Mouse (Mus musculus): Measurements from ENCODE around the gene Gripap1.

DNA sequence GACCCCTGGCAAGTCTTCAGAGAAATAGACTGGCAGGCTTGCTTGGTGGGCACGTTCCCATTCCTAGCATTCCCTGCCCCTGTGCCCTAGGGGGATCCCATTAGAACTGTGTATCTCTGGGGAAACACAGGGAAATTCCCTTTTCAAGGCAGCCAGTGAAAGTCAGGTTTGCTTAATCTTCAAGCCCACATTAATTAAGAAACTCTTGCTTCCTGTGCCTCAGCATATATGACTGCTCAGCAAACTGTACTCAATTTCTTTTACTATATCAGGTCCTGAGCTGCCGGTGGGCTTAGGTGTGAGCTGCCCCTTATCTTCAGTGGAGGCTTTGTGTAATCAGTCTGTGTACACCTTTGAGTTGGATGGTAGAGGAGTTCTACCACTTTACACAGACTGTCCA, 76.2 kb downstream of the Gripap1 start:
- no peak for TF ChIP-seq CTCF (IDR thresholded peaks at IDR 0.05; ENCODE audit: extremely low read depth, insufficient read depth, insufficient read length, insufficient replicate concordance)
- no peak for TF ChIP-seq POLR2A (IDR thresholded peaks at IDR 0.05; ENCODE audit: low read depth, low read length)

Data from spleen, adult 2 months (tissue).